Mouse (Mus musculus) midbrain, embryonic 13.5 days (tissue): Measurements from ENCODE around the gene Bsdc1. TPM values are rescaled to one million over a fixed set of nuclear protein-coding genes. Genes with fewer than 3 reads are reported as not detected.
"Not testable (repeated sequence)": the region's sequence is repeated elsewhere in the genome, so short reads cannot be mapped to it uniquely, and the experiment has no call there.

ENCODE experiments used
- ATAC-seq: fragments of 200-750 bp; cut with Nextera tagmentation; 2 replicates; pipeline ENCODE4 v1.8.0; 2017; ENCODE audit warnings: mild to moderate bottlenecking, moderate TSS enrichment, moderate library complexity
- H3K27ac ChIP-seq: fragments of 300-500 bp; sonication (generic); 2 replicates; pipeline ENCODE4 v1.5.1; 2015; ENCODE audit warnings: inconsistent platforms, mild to moderate bottlenecking, moderate library complexity
- H3K27me3 ChIP-seq: fragments of 300-500 bp; sonication (generic); 2 replicates; pipeline ENCODE4 v1.6.1; 2015; ENCODE audit warnings: mild to moderate bottlenecking, inconsistent platforms
- H3K36me3 ChIP-seq: fragments of 300-500 bp; sonication (generic); 2 replicates; pipeline ENCODE4 v1.6.1; 2015; ENCODE audit warnings: mild to moderate bottlenecking, inconsistent platforms
- H3K4me1 ChIP-seq: fragments of 300-500 bp; sonication (generic); replicated peaks from 2 replicates; pipeline ENCODE4 v1.6.1; 2015; ENCODE audit warnings: inconsistent platforms
- H3K4me2 ChIP-seq: fragments of 300-500 bp; sonication (generic); replicated peaks from 2 replicates; pipeline ENCODE4 v1.6.1; 2015; ENCODE audit warnings: moderate library complexity, mild to moderate bottlenecking, inconsistent platforms
- H3K4me3 ChIP-seq: fragments of 300-500 bp; sonication (generic); replicated peaks from 2 replicates; pipeline ENCODE4 v1.5.1; 2015; ENCODE audit warnings: mild to moderate bottlenecking, inconsistent platforms
- H3K9ac ChIP-seq: fragments of 300-500 bp; sonication (generic); replicated peaks from 2 replicates; pipeline ENCODE4 v1.6.1; 2015; ENCODE audit warnings: mild to moderate bottlenecking, inconsistent platforms
- H3K9me3 ChIP-seq: fragments of 300-500 bp; sonication (generic); 2 replicates; pipeline ENCODE4 v1.6.1; 2016; ENCODE audit warnings: mild to moderate bottlenecking, inconsistent platforms
- WGBS: fragments of 180-500 bp; shearing (Covaris S2); methylation state at CpG from one replicate; pipeline ENCODE4 v1.1.7; 2015; 5-methylcytosine and 5-hydroxymethylcytosine counted together
- polyA plus RNA-seq: library from polyadenylated mRNA; unstranded; fragments of >200 nt; fragmentation: Nextera tagmentation; extraction: Ambion mirVana; gene quantifications from 2 replicates; pipeline ENCODE4 v1.2.1, GENCODE M21; 2015

Bsdc1 gene
- polyA plus RNA-seq, 1 experiment from 2014 or later: 36.7 TPM

DNA sequence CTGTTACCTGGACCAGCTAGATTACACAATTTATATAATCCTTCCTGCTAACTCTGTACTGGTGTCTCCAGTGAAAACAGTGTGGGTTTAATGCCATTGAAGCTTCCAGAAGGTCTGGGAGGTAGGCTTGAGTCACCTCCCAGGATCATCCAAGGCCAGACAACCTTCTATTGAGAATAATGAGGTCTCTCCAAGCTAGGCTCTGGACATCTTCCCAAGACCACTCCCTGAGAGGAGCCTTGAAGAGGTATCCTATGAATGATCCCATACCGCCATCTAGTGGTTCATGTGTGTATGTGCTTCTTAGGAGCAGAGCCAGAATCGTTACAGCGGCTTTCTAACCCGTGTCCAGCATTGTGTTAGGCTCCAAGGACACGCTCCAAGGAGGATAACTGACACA lies 6.1 kb upstream of the Bsdc1 start:
- WGBS: 2% methylated on average over 5 of the region's 5 CpGs
- H3K4me3 ChIP-seq: no peak overlapping the region
- no peak overlapping the region for H3K4me2 ChIP-seq

DNA sequence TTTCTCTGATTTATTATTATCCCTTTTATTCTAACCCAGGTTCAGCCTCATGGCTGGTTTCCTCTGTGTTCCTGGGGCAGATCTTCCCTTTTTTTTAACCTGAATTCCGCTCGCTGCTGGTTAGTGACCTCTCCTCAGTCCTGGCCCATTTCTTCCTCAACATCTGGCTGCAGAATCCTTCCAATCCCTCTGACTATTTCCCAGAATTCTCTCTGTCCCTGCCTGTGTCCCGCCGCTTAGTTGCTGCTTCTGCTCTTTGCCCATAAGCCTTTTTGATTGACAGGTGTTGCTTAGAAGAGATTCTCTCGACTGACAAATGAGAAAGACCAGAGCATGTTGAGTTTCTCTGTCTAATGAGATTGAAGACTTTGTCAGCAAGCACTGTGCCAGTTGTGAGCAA lies 5.3 kb upstream of the Bsdc1 start:
- Histone ChIP-seq H3K4me3 (no peak overlapping the region), H3K4me2 (no peak overlapping the region), H3K9me3 (no peaks in the 10 kb centered on the region), H3K27me3 (no peaks in the 10 kb centered on the region), H3K4me1 (peaks cover 3% of the 10 kb centered on the region; the same call in 1 of the 2 replicates), H3K36me3 (no peaks in the 10 kb centered on the region), H3K9ac (no peak overlapping the region), H3K27ac (no peak overlapping the region)
- no peak for ATAC-seq
- whole genome bisulfite sequencing: 51% methylated on average over 5 of the region's 5 CpGs

More for the DNA sequence above, 6.1 kb upstream of the Bsdc1 start:
- Histone ChIP-seq H3K9ac (no peak overlapping the region), H3K4me1 (no peaks in the 10 kb centered on the region), H3K9me3 (no peaks in the 10 kb centered on the region), H3K27me3 (no peaks in the 10 kb centered on the region), H3K27ac (no peak overlapping the region), H3K36me3 (no peaks in the 10 kb centered on the region)
- peak; percentile 88 for ATAC-seq

DNA sequence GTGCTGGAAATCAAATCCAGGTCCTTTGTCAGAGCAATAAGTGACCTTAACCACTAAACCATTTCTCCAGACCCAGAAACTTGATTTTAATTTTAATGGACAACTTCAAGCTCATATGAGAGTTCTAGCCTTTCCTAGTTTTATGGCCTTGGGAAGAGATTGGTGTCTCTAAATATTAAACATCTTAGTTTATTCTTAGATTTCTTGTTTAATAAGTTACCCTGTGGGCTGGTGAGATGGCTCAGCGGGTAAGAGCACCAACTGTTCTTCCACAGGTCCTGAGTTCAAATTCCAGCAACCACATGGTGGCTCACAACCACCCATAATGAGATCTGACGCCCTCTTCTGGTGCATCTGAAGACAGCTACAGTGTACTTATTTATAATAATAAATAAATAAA lies 4.1 kb upstream of the Bsdc1 start:
- WGBS: 67% methylated on average over 2 of the region's 2 CpGs
- H3K9ac ChIP-seq, H3K27ac ChIP-seq, ATAC-seq, H3K4me2 ChIP-seq, H3K27me3 ChIP-seq, H3K4me1 ChIP-seq, H3K36me3 ChIP-seq, H3K9me3 ChIP-seq, H3K4me3 ChIP-seq: not testable (repeated sequence)

DNA sequence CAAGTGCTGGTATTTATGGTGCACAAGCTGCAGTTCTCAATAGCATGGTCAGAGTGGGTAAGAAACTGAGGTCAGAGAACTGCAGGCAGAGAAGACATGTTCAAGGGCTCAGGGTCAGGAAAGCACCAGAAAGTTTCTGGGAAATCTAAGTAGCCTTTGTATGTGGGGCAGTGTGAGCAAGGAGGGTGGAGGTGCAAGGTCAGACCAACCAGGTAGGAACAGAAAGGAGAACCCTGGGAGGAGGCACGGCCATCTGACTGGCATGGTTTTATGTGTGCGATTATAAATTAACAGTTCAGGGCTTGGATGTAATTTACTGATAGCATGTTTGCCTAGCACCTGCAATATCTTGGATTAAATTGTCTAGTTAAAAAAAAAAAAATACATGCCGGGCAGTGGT lies 1.7 kb upstream of the Bsdc1 start:
- Histone ChIP-seq H3K27ac (no peak overlapping the region), H3K36me3 (peaks cover 12% of the 10 kb centered on the region), H3K9ac (no peak overlapping the region), H3K27me3 (no peaks in the 10 kb centered on the region), H3K4me3 (no peak overlapping the region), H3K9me3 (no peaks in the 10 kb centered on the region), H3K4me2 (no peak overlapping the region), H3K4me1 (peaks cover 13% of the 10 kb centered on the region)
- ATAC-seq: no peak
- WGBS: 94% methylated on average over 3 of the region's 3 CpGs

DNA sequence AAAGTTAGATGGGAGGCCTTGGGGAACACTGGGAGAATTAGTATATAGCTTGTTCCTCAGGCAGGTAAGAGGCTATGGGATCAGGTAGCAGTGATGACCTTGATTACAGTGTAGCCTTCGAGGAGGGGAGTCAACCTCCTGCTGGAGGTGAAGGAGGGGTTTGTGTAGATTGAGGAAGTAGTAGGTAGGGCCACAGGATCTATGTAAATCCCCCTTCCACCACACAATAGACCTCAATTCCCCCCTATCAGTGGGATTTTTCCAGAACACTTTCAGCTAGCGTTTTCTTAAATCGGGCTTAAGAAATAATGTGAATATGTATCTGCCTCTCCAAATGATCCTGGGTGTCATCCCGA lies 576 bp upstream of the Bsdc1 start:
- Histone ChIP-seq H3K4me3 (peak overlapping the region; percentile 79), H3K9me3 (no peaks in the 10 kb centered on the region), H3K27me3 (no peaks in the 10 kb centered on the region), H3K9ac (peak overlapping the region; percentile 77), H3K27ac (peak overlapping the region; percentile 92), H3K36me3 (peaks cover 23% of the 10 kb centered on the region), H3K4me2 (peak overlapping the region; percentile 74), H3K4me1 (peaks cover 13% of the 10 kb centered on the region)
- 1% methylated on average over 4 of the region's 4 CpGs for WGBS
- ATAC-seq: peak; percentile 63

DNA sequence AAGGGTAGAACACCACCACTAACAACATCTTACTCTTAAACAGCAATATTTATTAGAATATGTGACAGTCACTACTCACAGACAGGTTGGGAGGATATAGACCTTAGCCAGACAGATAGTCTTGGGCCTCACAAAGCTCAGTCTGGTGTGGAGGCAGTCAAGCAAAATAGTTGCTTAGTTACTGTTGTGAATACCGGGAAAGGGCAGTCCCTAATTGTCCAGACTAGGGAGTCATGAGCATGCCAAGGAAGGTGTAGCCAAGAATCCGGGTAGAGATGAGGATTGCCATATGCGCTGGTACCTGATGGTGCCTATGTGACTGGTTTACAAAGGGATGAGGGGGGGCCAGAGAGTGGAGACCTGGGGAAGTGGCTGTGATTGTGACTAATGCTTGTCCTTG lies 737 bp downstream of the Bsdc1 start:
- H3K27me3 ChIP-seq: no peaks in the 10 kb centered on the region
- WGBS: 41% methylated on average over 3 of the region's 3 CpGs
- peak overlapping the region; percentile 86 for H3K4me2 ChIP-seq
- H3K9ac ChIP-seq: peak overlapping the region; percentile 86
- peak overlapping the region; percentile 65; the same call in 1 of the 2 replicates for H3K27ac ChIP-seq
- H3K9me3 ChIP-seq: no peaks in the 10 kb centered on the region
- H3K4me1 ChIP-seq: peaks cover 13% of the 10 kb centered on the region
- no peak for ATAC-seq
- peaks cover 36% of the 10 kb centered on the region for H3K36me3 ChIP-seq
- peak overlapping the region; percentile 79 for H3K4me3 ChIP-seq

DNA sequence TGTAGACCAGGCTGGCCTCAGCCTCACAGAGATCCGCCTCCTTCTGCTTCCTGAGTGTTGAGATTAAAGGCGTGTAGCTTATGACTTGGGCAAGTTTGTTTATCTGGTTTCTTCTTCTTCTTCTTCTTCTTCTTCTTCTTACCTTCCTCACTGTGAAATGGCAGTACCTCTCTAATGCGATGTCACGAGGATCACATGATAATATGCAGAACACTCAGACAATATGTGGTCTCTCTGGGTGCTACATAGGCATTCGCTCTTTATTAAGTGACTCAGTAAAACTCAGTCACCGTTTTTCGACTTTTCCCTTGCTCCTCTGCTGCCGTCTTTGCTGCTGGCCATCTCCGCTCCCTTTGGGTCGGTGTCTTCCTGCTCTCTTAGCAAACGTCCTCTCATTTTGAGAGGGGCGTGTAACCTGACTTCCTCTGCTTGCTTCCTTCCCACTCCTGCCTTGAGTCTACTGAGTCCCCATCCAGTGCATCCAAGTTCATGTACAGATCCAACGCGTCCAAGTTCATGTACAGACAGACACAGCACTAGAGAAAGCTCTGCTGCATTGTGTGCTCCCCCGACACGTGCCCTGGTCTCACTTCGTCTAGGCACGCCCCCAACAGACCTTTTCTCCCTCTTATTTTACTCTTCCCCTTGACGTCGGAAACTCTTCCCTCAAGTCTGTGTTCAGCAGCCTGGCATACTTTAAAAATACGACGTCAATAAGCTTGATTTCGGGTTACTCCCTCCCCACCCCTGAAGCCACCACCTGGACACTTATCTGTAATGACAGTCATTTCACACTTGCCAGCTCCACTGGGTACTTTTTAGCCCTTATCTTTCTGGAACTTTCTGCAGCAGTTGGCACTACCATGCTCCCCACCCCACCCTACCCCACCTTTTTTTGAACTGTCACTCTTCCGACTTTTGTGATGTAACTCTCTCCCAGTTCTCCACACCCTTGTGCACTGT lies 2.0 kb downstream of the Bsdc1 start:
- peaks cover 48% of the 10 kb centered on the region for H3K36me3 ChIP-seq
- H3K27me3 ChIP-seq: no peaks in the 10 kb centered on the region
- no peak overlapping the region for H3K4me3 ChIP-seq
- H3K9me3 ChIP-seq: no peaks in the 10 kb centered on the region
- no peak overlapping the region for H3K9ac ChIP-seq
- WGBS: 90% methylated on average over 24 of the region's 24 CpGs
- H3K4me1 ChIP-seq: peaks cover 13% of the 10 kb centered on the region
- H3K4me2 ChIP-seq: no peak overlapping the region
- no peak for ATAC-seq
- H3K27ac ChIP-seq: no peak overlapping the region

DNA sequence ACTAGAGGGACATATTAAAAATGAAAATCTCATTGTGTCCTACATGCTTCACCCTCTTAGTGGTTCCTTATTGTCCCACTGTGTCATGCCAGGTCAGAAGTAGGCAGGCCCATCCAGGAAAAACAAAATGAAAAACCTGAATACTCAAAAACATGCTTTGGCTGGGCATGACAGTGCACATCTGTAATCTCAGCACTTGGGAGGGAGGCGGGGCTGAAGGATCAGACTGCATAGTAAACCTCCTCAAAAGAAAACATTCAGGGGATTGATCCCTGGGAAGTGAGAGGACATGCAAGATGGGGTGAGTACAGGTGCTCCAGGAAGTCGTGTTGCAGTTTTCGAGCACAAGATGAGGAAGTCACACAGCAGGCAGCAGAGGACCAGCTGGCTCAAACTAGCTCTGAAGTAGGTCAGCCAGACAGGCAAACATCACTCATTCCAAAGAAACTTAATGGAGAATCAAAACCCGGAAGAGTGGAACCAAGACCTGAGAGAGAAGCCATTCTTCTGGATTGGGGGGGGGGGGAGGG lies 3.0 kb downstream of the Bsdc1 start:
- H3K4me2 ChIP-seq: no peak overlapping the region
- H3K9me3 ChIP-seq: no peaks in the 10 kb centered on the region
- H3K36me3 ChIP-seq: peaks cover 58% of the 10 kb centered on the region
- no peak overlapping the region for H3K4me3 ChIP-seq
- no peaks in the 10 kb centered on the region for H3K27me3 ChIP-seq
- H3K4me1 ChIP-seq: peaks cover 13% of the 10 kb centered on the region
- no peak for ATAC-seq
- WGBS: 84% methylated on average over 4 of the region's 4 CpGs
- no peak overlapping the region for H3K9ac ChIP-seq
- no peak overlapping the region for H3K27ac ChIP-seq

DNA sequence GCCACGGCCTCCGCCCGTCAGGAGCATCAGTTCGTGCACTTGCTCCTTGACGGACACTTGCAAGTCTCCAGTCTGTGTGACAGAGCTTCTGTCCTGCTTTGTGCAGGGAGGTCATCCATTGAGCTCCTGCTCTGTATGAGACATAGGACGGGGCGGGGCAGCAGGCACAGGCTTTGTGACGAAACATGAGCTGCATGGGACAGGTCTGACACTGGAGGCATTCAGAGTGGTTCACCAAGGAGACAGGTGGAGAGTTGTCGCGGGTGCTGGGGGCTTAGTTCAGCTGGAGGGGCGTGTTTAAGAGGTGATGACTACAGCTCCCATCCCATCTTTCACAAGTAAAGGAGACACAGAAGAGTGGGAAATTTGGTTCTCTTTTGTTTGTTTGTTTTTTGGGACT lies 14.7 kb downstream of the Bsdc1 start:
- Histone ChIP-seq H3K4me3 (no peak overlapping the region), H3K27me3 (no peaks in the 10 kb centered on the region), H3K9ac (no peak overlapping the region), H3K27ac (no peak overlapping the region), H3K36me3 (peaks cover 91% of the 10 kb centered on the region), H3K9me3 (no peaks in the 10 kb centered on the region), H3K4me2 (no peak overlapping the region), H3K4me1 (no peaks in the 10 kb centered on the region)
- 91% methylated on average over 11 of the region's 11 CpGs for WGBS
- no peak for ATAC-seq

DNA sequence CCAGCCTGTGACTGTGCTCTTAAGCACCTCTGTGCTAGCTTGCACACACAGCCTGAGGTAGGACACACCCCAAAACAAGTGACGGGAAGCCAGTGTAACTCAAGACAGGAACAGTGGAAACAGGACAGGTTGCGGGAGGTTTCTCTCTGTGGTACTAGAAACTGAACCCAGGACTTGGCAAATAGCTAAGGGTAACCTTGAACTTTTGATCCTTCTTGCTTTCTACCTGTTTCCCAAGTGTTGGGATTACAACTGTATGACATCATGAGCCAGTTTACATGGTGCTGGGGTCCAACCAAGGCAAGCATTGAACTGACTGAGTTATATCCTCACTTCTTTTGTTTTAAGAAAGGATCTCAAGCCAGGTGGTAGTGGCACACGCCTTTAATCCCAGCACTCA lies 18.5 kb downstream of the Bsdc1 start:
- H3K9me3 ChIP-seq: no peaks in the 10 kb centered on the region
- no peak for ATAC-seq
- H3K27ac ChIP-seq: no peak overlapping the region
- 89% methylated on average over 3 of the region's 3 CpGs for WGBS
- no peaks in the 10 kb centered on the region for H3K4me1 ChIP-seq
- no peak overlapping the region for H3K9ac ChIP-seq
- H3K27me3 ChIP-seq: no peaks in the 10 kb centered on the region
- H3K36me3 ChIP-seq: peaks cover 92% of the 10 kb centered on the region
- no peak overlapping the region for H3K4me2 ChIP-seq
- no peak overlapping the region for H3K4me3 ChIP-seq

DNA sequence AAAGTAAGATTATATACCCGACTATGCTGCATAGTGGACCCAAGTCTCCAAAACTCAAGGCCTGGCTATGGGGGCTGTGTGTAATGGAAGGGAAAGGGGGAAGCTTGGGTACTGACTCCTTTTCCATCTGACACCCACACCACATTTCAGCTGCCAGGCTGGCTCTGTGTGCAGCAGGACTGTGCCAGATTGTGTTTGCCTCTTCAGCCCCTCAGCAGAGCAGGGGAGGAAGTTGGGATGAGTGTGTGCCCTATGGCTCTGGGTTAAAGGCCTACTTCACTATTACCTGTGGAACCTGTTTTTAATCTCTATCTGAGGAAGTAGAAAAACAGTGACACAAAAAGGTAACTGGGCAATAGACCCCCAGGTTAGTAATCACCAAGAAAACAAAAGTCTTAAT lies 19.7 kb downstream of the Bsdc1 start:
- no peak overlapping the region for H3K27ac ChIP-seq
- no peaks in the 10 kb centered on the region for H3K27me3 ChIP-seq
- no peak overlapping the region for H3K9ac ChIP-seq
- no peaks in the 10 kb centered on the region for H3K4me1 ChIP-seq
- no peaks in the 10 kb centered on the region for H3K9me3 ChIP-seq
- H3K36me3 ChIP-seq: peaks cover 93% of the 10 kb centered on the region
- 90% methylated on average over 1 of the region's 1 CpGs for WGBS
- H3K4me3 ChIP-seq: no peak overlapping the region
- no peak for ATAC-seq
- H3K4me2 ChIP-seq: no peak overlapping the region

DNA sequence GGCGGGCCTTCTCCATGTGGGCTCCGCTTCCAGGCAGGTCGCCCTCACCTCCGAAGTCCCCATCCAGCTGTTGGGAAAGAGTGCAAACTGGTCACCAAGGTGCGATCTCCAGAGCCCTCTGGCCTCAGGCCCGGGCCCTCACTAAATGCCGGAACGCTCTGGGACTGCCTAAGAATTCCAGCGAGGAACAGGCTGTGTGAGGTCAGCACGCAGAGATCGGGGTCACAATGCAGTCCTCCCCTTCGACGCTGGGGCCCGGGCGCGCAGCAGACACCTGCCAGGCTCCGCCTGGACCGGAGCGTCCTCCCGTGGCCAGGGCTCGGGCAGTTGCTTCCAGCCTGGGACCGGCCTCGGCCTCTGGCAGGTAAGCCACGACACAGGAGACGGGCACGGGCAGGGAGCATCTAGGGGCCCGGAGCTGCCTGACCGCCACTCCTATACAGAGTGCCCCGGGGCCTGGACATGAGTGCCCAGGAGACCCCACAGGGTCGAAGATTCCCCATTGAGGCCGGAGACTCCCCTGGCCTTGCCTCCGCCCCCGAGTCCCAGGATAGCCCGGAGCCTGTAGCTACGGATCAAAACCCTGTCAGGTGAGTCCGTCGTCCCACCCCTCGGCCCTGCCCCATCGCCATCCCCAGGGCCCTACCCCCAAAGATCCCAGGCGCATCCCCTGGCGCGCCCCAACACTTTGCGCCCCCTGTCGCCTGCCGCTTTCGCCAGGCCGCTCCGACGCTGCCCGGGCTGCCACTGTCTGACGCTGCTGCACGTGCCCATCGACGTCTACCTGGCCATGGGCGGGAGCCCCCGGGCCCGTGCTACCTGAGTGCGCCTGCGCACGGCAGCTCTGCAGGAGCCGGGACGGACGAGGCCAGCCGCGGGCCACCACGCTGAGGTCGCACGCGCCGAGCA lies 29.8 kb downstream of the Bsdc1 start, which contains the start of the genes Tssk3 and Fam229a:
Gene Tssk3 (minus strand): TSS at position 51 of the 909 bp plus-strand sequence.
Gene Fam229a (plus strand): TSS at position 219 of the 909 bp plus-strand sequence.
- WGBS: 3% methylated on average over 67 of the region's 70 CpGs
- peaks cover 25% of the 10 kb centered on the region for H3K4me1 ChIP-seq
- peak within 1 kb of the TSS; percentile 61 for H3K4me2 ChIP-seq
- H3K27ac ChIP-seq: no peak within 1 kb of the TSS
- peaks cover 36% of the 10 kb centered on the region for H3K27me3 ChIP-seq
- peaks cover 32% of the 10 kb centered on the region for H3K36me3 ChIP-seq
- H3K9me3 ChIP-seq: no peaks in the 10 kb centered on the region
- H3K9ac ChIP-seq: peak within 1 kb of the TSS; percentile 53
- peak; percentile 58 for ATAC-seq
- H3K4me3 ChIP-seq: peak within 1 kb of the TSS; percentile 35
